Mouse (Mus musculus) myocyte (in vitro differentiated cells): Measurements from ENCODE around the gene Hcar1.

Source experiments
- E2F4 ChIP-seq: IDR thresholded peaks from one replicate; pipeline ENCODE4 v1.6.1; 2011; ENCODE audit warnings: mild to moderate bottlenecking, control low read depth, moderate library complexity; ENCODE audit not compliant: insufficient read depth
- MAX ChIP-seq: IDR thresholded peaks from one replicate; pipeline ENCODE4 v1.6.1; 2011; ENCODE audit warnings: low read depth, mild to moderate bottlenecking, control low read depth
- MYOD1 ChIP-seq, 3 experiments: IDR thresholded peaks; one replicate each; pipeline ENCODE4 v1.6.1; 2011; ENCODE audit warnings: control low read depth in 2 of 3, low read depth in 2 of 3, mild to moderate bottlenecking in 2 of 3, moderate library complexity in 1 of 3; ENCODE audit not compliant: insufficient read length in 2 of 3, control insufficient read depth in 1 of 3
- POLR2A ChIP-seq: IDR thresholded peaks from one replicate; pipeline ENCODE4 v1.6.1; 2011; ENCODE audit warnings: low read depth, mild to moderate bottlenecking, control low read depth, moderate library complexity; ENCODE audit not compliant: insufficient read length
- TCF3 ChIP-seq: IDR thresholded peaks from one replicate; pipeline ENCODE4 v1.6.1; 2011; ENCODE audit warnings: low read depth, control low read depth; ENCODE audit not compliant: insufficient read length
- USF1 ChIP-seq: IDR thresholded peaks from one replicate; pipeline ENCODE4 v1.6.1; 2011; ENCODE audit warnings: low read depth, mild to moderate bottlenecking, control low read depth, moderate library complexity

- TF ChIP-seq MAX (no peak), TCF3 (no peak), E2F4 (no peak), POLR2A (no peak), USF1 (no peak), MYOD1 (IDR thresholded peaks at IDR 0.05; ENCODE audit: control insufficient read depth in 1 of 3, insufficient read length in 2 of 3, low read depth in 2 of 3) (no peak)
Measured at GRCm38 (mm10) chr5:123869615-123870014, 10.2 kb downstream of the Hcar1 start.
